ENCODE assay signal across 8 mouse cellular contexts in genomic region chr4:155189711-155190139, GRCm38 (mm10). TPM values are rescaled to one million over a fixed set of nuclear protein-coding genes. Genes with fewer than 3 reads are reported as not detected.
DNase-seq lines count a peak whose midpoint lies in the region; ATAC-seq lines count a peak whose summit lies in the region.

No protein-coding gene starts in this region.

- no peak for DNase-seq in liver, embryonic 13.5 days
- DNase-seq in liver, embryonic 11.5 days (ENCODE audit: low spot score), result no peak
- DNase-seq in kidney, postnatal 36 days, result peak; percentile 57 to 72
- DNase-seq in left cerebral cortex, postnatal 25 days (ENCODE audit: low spot score in 2 of 2), result no peak

- intact Hi-C loops in left cerebral cortex, postnatal 25 days (cut with DNase I), result no loop called here

- peaks cover 79% of the 10 kb centered on the region for H3K4me1 ChIP-seq in liver, embryonic 13.5 days (replicated peaks)
- peaks cover 72% of the 10 kb centered on the region for H3K4me1 ChIP-seq in liver, embryonic 11.5 days (replicated peaks; ENCODE audit: control insufficient read depth, insufficient read depth, low read length)
- peaks cover 62% of the 10 kb centered on the region for H3K4me1 ChIP-seq in forebrain, embryonic 15.5 days
- H3K4me1 ChIP-seq in neural tube, embryonic 15.5 days, result peaks cover 81% of the 10 kb centered on the region

- H3K9me3 ChIP-seq in liver, embryonic 13.5 days (replicated peaks), result no peaks in the 10 kb centered on the region
- H3K9me3 ChIP-seq in liver, embryonic 11.5 days (ENCODE audit: control insufficient read depth, low read length), result no peaks in the 10 kb centered on the region
- no peaks in the 10 kb centered on the region for H3K9me3 ChIP-seq in forebrain, embryonic 15.5 days
- no peaks in the 10 kb centered on the region for H3K9me3 ChIP-seq in neural tube, embryonic 15.5 days (replicated peaks)

- no peaks in the 10 kb centered on the region for H3K27me3 ChIP-seq in liver, embryonic 13.5 days
- no peaks in the 10 kb centered on the region for H3K27me3 ChIP-seq in liver, embryonic 11.5 days (replicated peaks; ENCODE audit: control insufficient read depth, insufficient read depth, low read length)
- H3K27me3 ChIP-seq in forebrain, embryonic 15.5 days, result no peaks in the 10 kb centered on the region
- no peaks in the 10 kb centered on the region for H3K27me3 ChIP-seq in neural tube, embryonic 15.5 days (replicated peaks)

- WGBS in liver, embryonic 13.5 days (ENCODE audit: insufficient replicate concordance), result 38% methylated on average over 4 of the region's 4 CpGs
- whole genome bisulfite sequencing in liver, embryonic 11.5 days, result 30% methylated on average over 4 of the region's 4 CpGs
- 7% methylated on average over 4 of the region's 4 CpGs for WGBS in forebrain, embryonic 15.5 days
- WGBS in neural tube, embryonic 15.5 days, result 4% methylated on average over 4 of the region's 4 CpGs

- H3K4me2 ChIP-seq in liver, embryonic 13.5 days, result no peak overlapping the region
- H3K4me2 ChIP-seq in liver, embryonic 11.5 days, result no peak overlapping the region
- H3K4me2 ChIP-seq in forebrain, embryonic 15.5 days (replicated peaks), result no peak overlapping the region
- no peak overlapping the region for H3K4me2 ChIP-seq in neural tube, embryonic 15.5 days

- no peaks in the 10 kb centered on the region for H3K36me3 ChIP-seq in liver, embryonic 13.5 days
- no peaks in the 10 kb centered on the region for H3K36me3 ChIP-seq in liver, embryonic 11.5 days (ENCODE audit: control insufficient read depth, insufficient read depth, low read length)
- H3K36me3 ChIP-seq in forebrain, embryonic 15.5 days, result no peaks in the 10 kb centered on the region
- no peaks in the 10 kb centered on the region for H3K36me3 ChIP-seq in neural tube, embryonic 15.5 days

- ATAC-seq in liver, embryonic 13.5 days (ENCODE audit: low read depth), result 0 out of 2 replicates have a peak, but pooled peaks have one; percentile 16
- ATAC-seq in liver, embryonic 11.5 days (replicated peaks; ENCODE audit: low FRiP score), result no peak; the same call in 1 of the 2 replicates
- ATAC-seq in forebrain, embryonic 15.5 days (replicated peaks), result 0 out of 2 replicates have a peak, but pooled peaks have one; percentile 24
- 0 out of 2 replicates have a peak, but pooled peaks have one; percentile 40 for ATAC-seq in neural tube, embryonic 15.5 days (ENCODE audit: low FRiP score)
- ATAC-seq in frontal cortex, adult (ENCODE audit: low TSS enrichment), result no peak
- ATAC-seq in megakaryocyte progenitor cell, adult 5-6 weeks (replicated peaks; ENCODE audit: poor library complexity), result no peak

- no peak overlapping the region for H3K27ac ChIP-seq in liver, embryonic 13.5 days
- H3K27ac ChIP-seq in liver, embryonic 11.5 days (ENCODE audit: low read depth, low read length), result no peak overlapping the region
- no peak overlapping the region for H3K27ac ChIP-seq in forebrain, embryonic 15.5 days (replicated peaks)
- H3K27ac ChIP-seq in neural tube, embryonic 15.5 days (replicated peaks), result no peak overlapping the region

- no peak overlapping the region for H3K9ac ChIP-seq in liver, embryonic 13.5 days
- H3K9ac ChIP-seq in liver, embryonic 11.5 days (ENCODE audit: low read depth, low read length), result no peak overlapping the region
- H3K9ac ChIP-seq in forebrain, embryonic 15.5 days (replicated peaks), result no peak overlapping the region
- no peak overlapping the region for H3K9ac ChIP-seq in neural tube, embryonic 15.5 days (replicated peaks)

- no peak overlapping the region for H3K4me3 ChIP-seq in liver, embryonic 13.5 days (replicated peaks)
- H3K4me3 ChIP-seq in liver, embryonic 11.5 days (ENCODE audit: low read depth, low read length), result no peak overlapping the region
- H3K4me3 ChIP-seq in forebrain, embryonic 15.5 days, result no peak overlapping the region
- no peak overlapping the region for H3K4me3 ChIP-seq in neural tube, embryonic 15.5 days (replicated peaks)

RNA-seq across cellular contexts. Expression of gene Ski, which starts 32.7 kb away (rescaled TPM):
- 2.2 and 2.4 TPM in 2 replicates for polyA plus RNA-seq in liver, embryonic 13.5 days (2015; fragmentation: Nextera tagmentation; extraction: Ambion mirVana)
- 8.2 and 9.8 TPM in 2 replicates for polyA plus RNA-seq in liver, embryonic 11.5 days (2014; fragmentation: Nextera tagmentation; extraction: Ambion mirVana)
- 14.3 TPM in 2 replicates for polyA plus RNA-seq in forebrain, embryonic 15.5 days (2015; fragmentation: Nextera tagmentation; extraction: Ambion mirVana)
- polyA plus RNA-seq in neural tube, embryonic 15.5 days (2015; fragmentation: Nextera tagmentation; extraction: Ambion mirVana), result 10.0 and 10.6 TPM in 2 replicates
- 16.9 and 19.7 TPM in 2 replicates for total RNA-seq in megakaryocyte progenitor cell, adult 5-6 weeks (2015)
- total RNA-seq in megakaryocyte progenitor cell, adult 5-6 weeks (2017), result 5.0 and 5.7 TPM in 2 replicates
- 100 to 1,000 TPM; 111 to 112 TPM for total RNA-seq in left cerebral cortex, postnatal 25 days (2021)

RNA-seq across cellular contexts. Expression of gene Faap20, which starts 59.9 kb away (rescaled TPM):
- 23.4 and 23.6 TPM in 2 replicates for polyA plus RNA-seq in liver, embryonic 13.5 days (2015; fragmentation: Nextera tagmentation; extraction: Ambion mirVana)
- polyA plus RNA-seq in liver, embryonic 11.5 days (2014; fragmentation: Nextera tagmentation; extraction: Ambion mirVana), result 50.1 and 55.0 TPM in 2 replicates
- polyA plus RNA-seq in forebrain, embryonic 15.5 days (2015; fragmentation: Nextera tagmentation; extraction: Ambion mirVana), result 88.2 and 89.3 TPM in 2 replicates
- polyA plus RNA-seq in neural tube, embryonic 15.5 days (2015; fragmentation: Nextera tagmentation; extraction: Ambion mirVana), result 69.7 and 73.1 TPM in 2 replicates
- 28.6 and 46.3 TPM in 2 replicates for total RNA-seq in megakaryocyte progenitor cell, adult 5-6 weeks (2015)
- total RNA-seq in megakaryocyte progenitor cell, adult 5-6 weeks (2017), result 14.2 and 17.6 TPM in 2 replicates
- 10 to 100 TPM; 24.2 to 27.3 TPM for total RNA-seq in left cerebral cortex, postnatal 25 days (2021)

Comparison
In these comparisons a context has a peak if more than half of its experiments do, and no peak if none do; other contexts are left out.
1. ATAC-seq: peak in liver, embryonic 13.5 days (single experiment), forebrain, embryonic 15.5 days (single experiment) and neural tube, embryonic 15.5 days (single experiment); none in liver, embryonic 11.5 days (single experiment), frontal cortex, adult (single experiment) and megakaryocyte progenitor cell, adult 5-6 weeks (single experiment).
2. DNase-seq: peak in kidney, postnatal 36 days (2 of 2); none in liver, embryonic 13.5 days (single experiment), liver, embryonic 11.5 days (single experiment) and left cerebral cortex, postnatal 25 days (0 of 2).